Mouse (Mus musculus): ENCODE results near the gene Prss22.
"Not testable (repeated sequence)": the region's sequence is repeated elsewhere in the genome, so short reads cannot be mapped to it uniquely, and the experiment has no call there.

Gene Prss22

DNA sequence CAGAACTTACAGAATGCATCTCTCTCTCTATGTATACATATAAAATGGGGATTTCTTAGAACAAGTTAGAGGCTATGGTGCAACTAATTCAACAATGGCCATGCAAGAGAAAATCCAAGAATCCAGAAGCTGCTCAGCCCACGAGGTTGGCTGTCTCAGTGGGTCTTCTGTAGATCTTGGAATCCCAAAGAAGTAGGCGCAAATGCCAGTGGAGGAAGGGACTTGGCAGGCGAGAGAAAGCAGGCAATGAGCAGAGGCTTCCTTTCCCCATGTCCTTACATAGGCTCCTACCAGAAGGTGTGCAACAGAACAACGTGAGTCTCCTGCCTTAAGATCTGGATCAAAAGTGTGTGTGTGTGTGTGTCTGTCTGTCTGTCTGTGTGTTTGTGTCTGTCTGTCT is 50.4 kb downstream of the Prss22 start:
- DNase-seq (ENCODE audit: low read depth): not testable (repeated sequence)

All from naive thymus-derived CD4-positive, alpha-beta T cell, adult 2 months (primary cell).